Mouse (Mus musculus) neural tube, embryonic 12.5 days (tissue): ENCODE measurements around the gene Polrmt. TPM values are rescaled to one million over a fixed set of nuclear protein-coding genes. Genes with fewer than 3 reads are reported as not detected.

Experiments used
- ATAC-seq: fragments of 200-750 bp; cut with Nextera tagmentation; 2 replicates; pipeline ENCODE4 v1.8.0; 2017; ENCODE audit warnings: low read depth, mild to moderate bottlenecking, moderate TSS enrichment, moderate library complexity; ENCODE audit not compliant: low FRiP score
- H3K27ac ChIP-seq: fragments of 300-500 bp; sonication (generic); 2 replicates; pipeline ENCODE4 v1.5.1; 2016
- H3K27me3 ChIP-seq: fragments of 300-500 bp; sonication (generic); replicated peaks from 2 replicates; pipeline ENCODE4 v1.6.1; 2016; ENCODE audit warnings: mild to moderate bottlenecking
- H3K36me3 ChIP-seq: fragments of 300-500 bp; sonication (generic); 2 replicates; pipeline ENCODE4 v1.6.1; 2016; ENCODE audit warnings: mild to moderate bottlenecking
- H3K4me1 ChIP-seq: fragments of 300-500 bp; sonication (generic); 2 replicates; pipeline ENCODE4 v1.6.1; 2016
- H3K4me2 ChIP-seq: fragments of 300-500 bp; sonication (generic); replicated peaks from 2 replicates; pipeline ENCODE4 v1.6.1; 2016; ENCODE audit warnings: mild to moderate bottlenecking
- H3K4me3 ChIP-seq: fragments of 300-500 bp; sonication (generic); 2 replicates; pipeline ENCODE4 v1.5.1; 2016
- H3K9ac ChIP-seq: fragments of 300-500 bp; sonication (generic); 2 replicates; pipeline ENCODE4 v1.6.1; 2016; ENCODE audit warnings: mild to moderate bottlenecking
- H3K9me3 ChIP-seq: fragments of 300-500 bp; sonication (generic); 2 replicates; pipeline ENCODE4 v1.6.1; 2016; ENCODE audit warnings: mild to moderate bottlenecking
- WGBS: fragments of 180-500 bp; shearing (Covaris S2); methylation state at CpG from one replicate; pipeline ENCODE4 v1.1.7; 2016; 5-methylcytosine and 5-hydroxymethylcytosine counted together
- polyA plus RNA-seq: library from polyadenylated mRNA; unstranded; fragments of >200 nt; fragmentation: Nextera tagmentation; extraction: Ambion mirVana; gene quantifications from 2 replicates; pipeline ENCODE4 v1.2.1, GENCODE M21; 2016

Gene Polrmt
- polyA plus RNA-seq, 1 experiment from 2014 or later, result 44.7 TPM

- H3K27me3 ChIP-seq, result no peaks in the 10 kb centered on the region
- H3K36me3 ChIP-seq, result peaks cover 24% of the 10 kb centered on the region
- WGBS, result 97% methylated on average over 2 of the region's 2 CpGs
- H3K4me1 ChIP-seq, result 0 out of 2 replicates have a peak, but pooled peaks cover 4% of the 10 kb centered on the region
- ATAC-seq, result no peak
- no peak overlapping the region for H3K27ac ChIP-seq
- no peak overlapping the region for H3K4me3 ChIP-seq
- no peak overlapping the region for H3K4me2 ChIP-seq
- H3K9me3 ChIP-seq, result 0 out of 2 replicates have a peak, but pooled peaks cover 3% of the 10 kb centered on the region
- H3K9ac ChIP-seq, result no peak overlapping the region
Observed at GRCm38 (mm10) chr10:79691986-79692548, 54.3 kb downstream of the Polrmt start.

GRCm38 (mm10) chr10:79689178-79689577 is 57.2 kb downstream of the Polrmt start:
- no peak for ATAC-seq
- Histone ChIP-seq H3K9ac (no peak overlapping the region), H3K27me3 (no peaks in the 10 kb centered on the region), H3K27ac (no peak overlapping the region), H3K4me2 (no peak overlapping the region), H3K4me1 (0 out of 2 replicates have a peak, but pooled peaks cover under 1% of the 10 kb centered on the region), H3K4me3 (no peak overlapping the region), H3K36me3 (peaks cover 52% of the 10 kb centered on the region), H3K9me3 (0 out of 2 replicates have a peak, but pooled peaks cover 3% of the 10 kb centered on the region)
- WGBS, result 89% methylated on average over 3 of the region's 3 CpGs

GRCm38 (mm10) chr10:79688720-79689119 is 57.7 kb downstream of the Polrmt start, which contains the start of gene Gzmm:
TSS of gene Gzmm (plus strand) at chr10:79689020.
- Histone ChIP-seq H3K4me3 (no peak within 1 kb of the TSS), H3K36me3 (peaks cover 52% of the 10 kb centered on the region), H3K9ac (no peak within 1 kb of the TSS), H3K4me2 (no peak within 1 kb of the TSS), H3K27me3 (no peaks in the 10 kb centered on the region), H3K4me1 (peaks cover 5% of the 10 kb centered on the region), H3K9me3 (0 out of 2 replicates have a peak, but pooled peaks cover 3% of the 10 kb centered on the region), H3K27ac (no peak within 1 kb of the TSS)
- ATAC-seq, result no peak
- 77% methylated on average over 4 of the region's 4 CpGs for WGBS

GRCm38 (mm10) chr10:79687513-79687912 is 58.9 kb downstream of the Polrmt start:
- Histone ChIP-seq H3K9ac (no peak overlapping the region), H3K9me3 (0 out of 2 replicates have a peak, but pooled peaks cover 3% of the 10 kb centered on the region), H3K27ac (no peak overlapping the region), H3K4me3 (no peak overlapping the region), H3K4me1 (peaks cover 15% of the 10 kb centered on the region), H3K4me2 (no peak overlapping the region), H3K27me3 (no peaks in the 10 kb centered on the region), H3K36me3 (peaks cover 52% of the 10 kb centered on the region)
- 97% methylated on average over 6 of the region's 6 CpGs for WGBS
- no peak for ATAC-seq

- 93% methylated on average over 1 of the region's 1 CpGs for WGBS
Observed at GRCm38 (mm10) chr10:79686691-79687090, 59.7 kb downstream of the Polrmt start.

GRCm38 (mm10) chr10:79686219-79686618 is 60.2 kb downstream of the Polrmt start:
- no peak overlapping the region for H3K9ac ChIP-seq
- no peaks in the 10 kb centered on the region for H3K27me3 ChIP-seq
- H3K9me3 ChIP-seq, result no peaks in the 10 kb centered on the region
- ATAC-seq, result no peak
- peaks cover 16% of the 10 kb centered on the region for H3K4me1 ChIP-seq
- H3K36me3 ChIP-seq, result peaks cover 52% of the 10 kb centered on the region
- no peak overlapping the region for H3K4me3 ChIP-seq
- no peak overlapping the region for H3K4me2 ChIP-seq
- no peak overlapping the region for H3K27ac ChIP-seq
- 88% methylated on average over 2 of the region's 2 CpGs for WGBS

More at GRCm38 (mm10) chr10:79686691-79687090, 59.7 kb downstream of the Polrmt start:
- no peak overlapping the region for H3K4me2 ChIP-seq
- peaks cover 52% of the 10 kb centered on the region for H3K36me3 ChIP-seq
- peaks cover 15% of the 10 kb centered on the region for H3K4me1 ChIP-seq
- H3K9me3 ChIP-seq, result no peaks in the 10 kb centered on the region
- H3K4me3 ChIP-seq, result no peak overlapping the region
- H3K27me3 ChIP-seq, result no peaks in the 10 kb centered on the region
- no peak for ATAC-seq
- H3K27ac ChIP-seq, result no peak overlapping the region
- no peak overlapping the region for H3K9ac ChIP-seq

Other genes starting within 250 kb of the Polrmt start
- gene Plpp2, start 212.8 kb downstream of the Polrmt start, polyA plus RNA-seq, result 16.2 and 17.9 TPM in 2 replicates
- 67.4 and 69.5 TPM in 2 replicates for gene Mier2, start 191.4 kb downstream of the Polrmt start, polyA plus RNA-seq
- gene Theg, start 159.2 kb downstream of the Polrmt start, polyA plus RNA-seq, result not detected in 2 replicates
- gene C2cd4c, start 132.6 kb downstream of the Polrmt start, polyA plus RNA-seq, result 0.09 TPM in 1 of 2 replicates, not detected in the other
- 35.5 and 43.9 TPM in 2 replicates for gene Shc2, start 108.7 kb downstream of the Polrmt start, polyA plus RNA-seq
- not detected in 2 replicates for gene Odf3l2, start 100.8 kb downstream of the Polrmt start, polyA plus RNA-seq
- 1.1 and 2.0 TPM in 2 replicates for gene Madcam1, start 82.0 kb downstream of the Polrmt start, polyA plus RNA-seq
- gene Tpgs1, start 77.2 kb downstream of the Polrmt start, polyA plus RNA-seq, result 75.2 and 79.6 TPM in 2 replicates
- gene Cdc34, start 64.4 kb downstream of the Polrmt start, polyA plus RNA-seq, result 136 and 141 TPM in 2 replicates
- gene Gzmm, start 57.6 kb downstream of the Polrmt start, polyA plus RNA-seq, result 0.65 and 1.4 TPM in 2 replicates
- gene Bsg, start 42.1 kb downstream of the Polrmt start, polyA plus RNA-seq, result 634 and 639 TPM in 2 replicates
- 0.61 and 0.79 TPM in 2 replicates for gene Hcn2, start 29.9 kb downstream of the Polrmt start, polyA plus RNA-seq
- gene Fgf22, start 8.5 kb upstream of the Polrmt start, polyA plus RNA-seq, result 0.55 and 1.2 TPM in 2 replicates
- gene Rnf126, start 20.4 kb upstream of the Polrmt start, polyA plus RNA-seq, result 115 and 118 TPM in 2 replicates
- gene Fstl3, start 30.7 kb upstream of the Polrmt start, polyA plus RNA-seq, result 1.5 and 2.0 TPM in 2 replicates
- gene Prss57, start 44.4 kb upstream of the Polrmt start, polyA plus RNA-seq, result 0.16 and 0.42 TPM in 2 replicates
- gene Palm, start 47.0 kb upstream of the Polrmt start, polyA plus RNA-seq, result 196 and 205 TPM in 2 replicates
- gene Misp, start 74.4 kb upstream of the Polrmt start, polyA plus RNA-seq, result 1.6 and 2.3 TPM in 2 replicates
- gene Ptbp1, start 107.8 kb upstream of the Polrmt start, polyA plus RNA-seq, result 180 and 189 TPM in 2 replicates
- gene Prtn3, start 127.9 kb upstream of the Polrmt start, polyA plus RNA-seq, result 12.6 and 15.5 TPM in 2 replicates
- 296 and 301 TPM in 2 replicates for gene Plppr3, start 128.1 kb upstream of the Polrmt start, polyA plus RNA-seq
- gene Elane, start 139.7 kb upstream of the Polrmt start, polyA plus RNA-seq, result 0.34 and 0.53 TPM in 2 replicates
- gene Cfd, start 144.3 kb upstream of the Polrmt start, polyA plus RNA-seq, result not detected in 2 replicates
- 60.5 and 62.6 TPM in 2 replicates for gene Med16, start 162.3 kb upstream of the Polrmt start, polyA plus RNA-seq
- 28.4 and 40.5 TPM in 2 replicates for gene Gm26602, start 164.3 kb upstream of the Polrmt start, polyA plus RNA-seq
- 1.1 and 1.3 TPM in 2 replicates for gene Kiss1r, start 170.4 kb upstream of the Polrmt start, polyA plus RNA-seq
- gene R3hdm4, start 174.6 kb upstream of the Polrmt start, polyA plus RNA-seq, result 185 and 186 TPM in 2 replicates
- 4.9 and 7.7 TPM in 2 replicates for gene Arid3a, start 180.5 kb upstream of the Polrmt start, polyA plus RNA-seq
- gene Wdr18, start 213.6 kb upstream of the Polrmt start, polyA plus RNA-seq, result 84.5 and 98.3 TPM in 2 replicates
- 0.24 and 0.40 TPM in 2 replicates for gene Grin3b, start 224.1 kb upstream of the Polrmt start, polyA plus RNA-seq
- 26.3 and 27.7 TPM in 2 replicates for gene Tmem259, start 237.7 kb upstream of the Polrmt start, polyA plus RNA-seq
- 106 and 107 TPM in 2 replicates for gene Cnn2, start 242.0 kb upstream of the Polrmt start, polyA plus RNA-seq
- gene Abca7, start 249.9 kb upstream of the Polrmt start, polyA plus RNA-seq, result 9.9 and 10.7 TPM in 2 replicates